Mouse (Mus musculus) E14TG2a.4 (cell line): ENCODE measurements at regions not wholly inside any gene's neighbourhood (a gene's known extent, or its start where the extent isn't known, plus 50 kb on each side); places are given as distances from the start of the nearest gene placed in this dataset.

ENCODE experiments used
- CTCF ChIP-seq: conservative IDR thresholded peaks from 2 replicates; pipeline ENCODE4 v1.5.1; 2014; ENCODE audit warnings: low read length
- NANOG ChIP-seq: IDR thresholded peaks from 2 replicates; pipeline ENCODE4 v1.6.1; 2014; ENCODE audit warnings: borderline replicate concordance, low read length, mixed read lengths
- POU5F1 ChIP-seq: IDR thresholded peaks from 2 replicates; pipeline ENCODE4 v1.6.1; 2014; ENCODE audit warnings: low read length, borderline replicate concordance

DNA sequence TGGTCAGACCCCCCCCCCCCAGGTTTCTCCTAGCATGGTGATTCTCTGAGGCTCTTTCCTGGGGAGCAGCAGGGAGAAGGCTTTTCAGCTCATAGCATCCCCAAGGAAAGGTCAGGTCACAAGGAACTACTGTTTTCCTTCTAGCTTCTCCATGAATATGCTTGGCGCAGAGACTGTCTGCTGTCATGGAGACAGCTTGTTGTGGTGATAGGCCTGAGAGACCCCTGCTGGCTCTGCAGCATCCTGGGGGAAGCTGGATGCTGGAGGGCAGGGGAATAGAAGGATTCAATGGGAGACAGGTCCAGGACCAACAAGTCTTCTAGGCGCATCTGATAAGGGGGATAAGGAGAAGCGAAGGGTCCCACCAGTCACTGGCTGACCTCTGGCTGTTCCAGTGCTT is 178.1 kb downstream of the Utp6 start:
- TF ChIP-seq CTCF (no peak), POU5F1 (no peak), NANOG (no peak)
